Mouse (Mus musculus): ENCODE data around the gene Polr2a. TPM values are rescaled to one million over a fixed set of nuclear protein-coding genes. Genes with fewer than 3 reads are reported as not detected.
"Not testable (repeated sequence)": the region's sequence is repeated elsewhere in the genome, so short reads cannot be mapped to it uniquely, and the experiment has no call there.

Polr2a gene
- polyA plus RNA-seq, 1 experiment, result 69.5 TPM

GRCm38 (mm10) chr11:69703814-69704612, 54.4 kb downstream of the Polr2a start:
- no peak for TF ChIP-seq POLR2A (IDR thresholded peaks at IDR 0.05; ENCODE audit: insufficient read length, low read depth)
- TF ChIP-seq MYOD1 (IDR thresholded peaks at IDR 0.05; ENCODE audit: control insufficient read depth in 1 of 3, insufficient read length in 2 of 3, low read depth in 2 of 3), result peak in 1 of 3 experiments; percentile 6
- Histone ChIP-seq H3ac (ENCODE audit: control insufficient read depth, insufficient read length) (no peak overlapping the region), H3K36me3 (ENCODE audit: control insufficient read depth, insufficient read depth) (no peaks in the 10 kb centered on the region), H3K4me3 (no peak overlapping the region), H3K27me3 (ENCODE audit: control insufficient read depth, insufficient read depth, insufficient read length) (no peaks in the 10 kb centered on the region), H3K79me2 (ENCODE audit: control insufficient read depth, insufficient read depth) (no peaks in the 10 kb centered on the region), H3K4me2 (ENCODE audit: low read depth) (no peak overlapping the region)

- H3K36me3 ChIP-seq (ENCODE audit: control insufficient read depth, insufficient read depth); H3K79me2 ChIP-seq (ENCODE audit: control insufficient read depth, insufficient read depth); H3K27me3 ChIP-seq (ENCODE audit: control insufficient read depth, insufficient read depth, insufficient read length); H3K4me2 ChIP-seq (ENCODE audit: low read depth); H3K4me3 ChIP-seq; H3ac ChIP-seq (ENCODE audit: control insufficient read depth, insufficient read length): not testable (repeated sequence)
These were observed 55.1 kb downstream of the Polr2a start for GRCm38 (mm10) chr11:69703381-69703780.

GRCm38 (mm10) chr11:69702886-69703285, 55.6 kb downstream of the Polr2a start:
- not testable (repeated sequence) for H3K4me2 ChIP-seq (ENCODE audit: low read depth); H3K79me2 ChIP-seq (ENCODE audit: control insufficient read depth, insufficient read depth); H3K27me3 ChIP-seq (ENCODE audit: control insufficient read depth, insufficient read depth, insufficient read length); H3K36me3 ChIP-seq (ENCODE audit: control insufficient read depth, insufficient read depth); H3ac ChIP-seq (ENCODE audit: control insufficient read depth, insufficient read length); H3K4me3 ChIP-seq

GRCm38 (mm10) chr11:69699595-69699994, 58.8 kb downstream of the Polr2a start:
- Histone ChIP-seq H3K4me3 (no peak overlapping the region), H3K4me2 (ENCODE audit: low read depth) (no peak overlapping the region), H3K27me3 (ENCODE audit: control insufficient read depth, insufficient read depth, insufficient read length) (no peaks in the 10 kb centered on the region), H3ac (ENCODE audit: control insufficient read depth, insufficient read length) (no peak overlapping the region), H3K36me3 (ENCODE audit: control insufficient read depth, insufficient read depth) (no peaks in the 10 kb centered on the region), H3K79me2 (ENCODE audit: control insufficient read depth, insufficient read depth) (no peaks in the 10 kb centered on the region)
- TF ChIP-seq TCF12 (IDR thresholded peaks at IDR 0.05; ENCODE audit: insufficient read depth, poor library complexity, severe bottlenecking), result no peak
- TF ChIP-seq SRF (IDR thresholded peaks at IDR 0.05; ENCODE audit: control insufficient read depth, insufficient read length, low read depth), result no peak
- TF ChIP-seq MAX (IDR thresholded peaks at IDR 0.05; ENCODE audit: low read depth), result no peak
- TF ChIP-seq USF1 (IDR thresholded peaks at IDR 0.05; ENCODE audit: low read depth), result no peak
- no peak for TF ChIP-seq REST (IDR thresholded peaks at IDR 0.05; ENCODE audit: insufficient read depth, insufficient read length)
- no peak for TF ChIP-seq E2F4 (IDR thresholded peaks at IDR 0.05; ENCODE audit: insufficient read depth)

GRCm38 (mm10) chr11:69698574-69698973, 59.9 kb downstream of the Polr2a start:
- no peak for TF ChIP-seq USF1 (IDR thresholded peaks at IDR 0.05; ENCODE audit: low read depth)
- no peak for TF ChIP-seq MYOG (IDR thresholded peaks at IDR 0.05; ENCODE audit: control insufficient read depth in 1 of 3, insufficient read depth in 1 of 3, insufficient read length in 2 of 3, low read depth in 2 of 3)
- TF ChIP-seq MYOD1 (IDR thresholded peaks at IDR 0.05; ENCODE audit: control insufficient read depth in 1 of 3, insufficient read length in 2 of 3, low read depth in 2 of 3), result no peak
- no peak for TF ChIP-seq REST (IDR thresholded peaks at IDR 0.05; ENCODE audit: insufficient read depth, insufficient read length)
- Histone ChIP-seq H3K36me3 (ENCODE audit: control insufficient read depth, insufficient read depth) (no peaks in the 10 kb centered on the region), H3ac (ENCODE audit: control insufficient read depth, insufficient read length) (no peak overlapping the region), H3K4me3 (no peak overlapping the region), H3K4me2 (ENCODE audit: low read depth) (no peak overlapping the region), H3K27me3 (ENCODE audit: control insufficient read depth, insufficient read depth, insufficient read length) (no peaks in the 10 kb centered on the region), H3K79me2 (ENCODE audit: control insufficient read depth, insufficient read depth) (no peaks in the 10 kb centered on the region)

- TF ChIP-seq POLR2AphosphoS2 (IDR thresholded peaks at IDR 0.05; ENCODE audit: insufficient read length, low read depth) (no peak), MYOG (IDR thresholded peaks at IDR 0.05; ENCODE audit: control insufficient read depth in 1 of 3, insufficient read depth in 1 of 3, insufficient read length in 2 of 3, low read depth in 2 of 3) (no peak), MYOD1 (IDR thresholded peaks at IDR 0.05; ENCODE audit: control insufficient read depth in 1 of 3, insufficient read length in 2 of 3, low read depth in 2 of 3) (no peak), CEBPB (IDR thresholded peaks at IDR 0.05; ENCODE audit: insufficient read depth, poor library complexity, severe bottlenecking) (no peak)
- Histone ChIP-seq H3K4me2 (ENCODE audit: low read depth) (no peak overlapping the region), H3K4me3 (no peak overlapping the region), H3ac (ENCODE audit: control insufficient read depth, insufficient read length) (no peak overlapping the region), H3K36me3 (ENCODE audit: control insufficient read depth, insufficient read depth) (no peaks in the 10 kb centered on the region), H3K79me2 (ENCODE audit: control insufficient read depth, insufficient read depth) (no peaks in the 10 kb centered on the region), H3K27me3 (ENCODE audit: control insufficient read depth, insufficient read depth, insufficient read length) (no peaks in the 10 kb centered on the region)
These were observed 61.0 kb downstream of the Polr2a start for GRCm38 (mm10) chr11:69697396-69697795.
